Mouse (Mus musculus) left cerebral cortex, postnatal 4 days (tissue): ENCODE measurements around the gene Wdr83. TPM values are rescaled to one million over a fixed set of nuclear protein-coding genes. Genes with fewer than 3 reads are reported as not detected.

Experiments
- DNase-seq: peaks from one replicate; pipeline ENCODE4 v3.0.0-alpha.2; 2022
- intact Hi-C: fragments of 180-260 bp; cut with DNase I; formaldehyde crosslinking; loops from one replicate; pipeline ENCODE4 v1.15.1; 2025
- microRNA-seq: library from miRNA; unstranded; fragments of <30 nt; microRNA quantifications from one replicate; pipeline ENCODE4 v1.2.0, GENCODE M21; 2022
- total RNA-seq, 2 experiments: library from RNA; stranded (reverse); gene quantifications; 2 replicates each; pipeline ENCODE4 v1.2.3; 2021

Wdr83 gene
- total RNA-seq, 2 experiments from 2014 or later = 21.4 to 21.7 TPM

DNA sequence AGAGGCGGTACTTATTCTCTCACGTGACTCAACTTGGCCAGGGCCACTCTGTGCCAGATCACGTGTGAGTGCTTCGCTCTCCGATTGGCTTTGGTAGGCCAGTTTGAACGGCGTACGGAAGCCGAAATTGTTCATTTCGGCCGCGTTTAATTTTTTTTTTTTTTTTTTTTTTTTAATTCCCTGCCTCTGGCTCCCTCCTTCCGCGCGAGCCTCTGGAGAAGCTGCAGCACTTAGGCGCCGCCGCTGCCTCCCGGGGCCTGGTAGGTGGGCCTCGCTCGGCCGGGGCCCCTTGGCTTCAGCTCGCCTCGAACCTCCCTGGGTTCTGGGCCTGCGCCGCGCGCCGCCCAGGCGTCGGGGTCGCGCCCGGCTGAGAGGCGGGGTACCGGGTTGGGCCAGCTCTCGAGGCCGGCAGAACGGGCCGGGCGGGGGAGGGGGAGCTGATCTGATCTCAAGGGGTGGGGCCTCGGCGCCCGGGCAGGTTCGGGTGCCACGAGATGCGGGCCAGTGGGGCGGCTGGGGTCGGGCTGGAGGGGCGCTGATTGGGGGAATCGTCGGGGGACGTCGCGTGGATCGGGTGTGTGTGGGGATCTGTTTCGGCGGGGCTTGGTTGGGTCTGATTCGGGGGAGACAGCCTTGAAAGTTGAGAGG lies 44.3 kb downstream of the Wdr83 start, which contains the start of gene Tnpo2:
TSS of gene Tnpo2 (plus strand) at position 198 of the 648 bp plus-strand sequence.
- intact Hi-C loops = no loop called here

DNA sequence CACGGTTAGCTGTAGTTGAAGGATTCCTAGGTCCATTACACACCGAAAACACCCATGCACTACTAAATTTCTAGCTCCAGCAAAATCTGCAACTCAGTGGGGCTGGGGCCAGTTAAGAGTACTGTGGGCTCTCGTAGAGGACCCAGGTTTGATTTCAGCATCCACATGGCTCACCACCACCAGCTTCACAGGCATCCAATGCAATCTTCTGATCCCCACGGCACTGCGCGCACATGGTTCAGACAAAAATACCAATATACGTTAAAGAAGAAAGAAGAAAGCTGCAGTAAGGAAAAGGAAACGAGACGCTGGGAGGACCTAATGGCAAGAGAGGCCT lies 44.8 kb downstream of the Wdr83 start:
- intact Hi-C loops = no loop called here
- DNase-seq = no peak

More for the DNA sequence above, 44.3 kb downstream of the Wdr83 start, which contains the start of gene Tnpo2:
- DNase-seq = peak; percentile 92

DNA sequence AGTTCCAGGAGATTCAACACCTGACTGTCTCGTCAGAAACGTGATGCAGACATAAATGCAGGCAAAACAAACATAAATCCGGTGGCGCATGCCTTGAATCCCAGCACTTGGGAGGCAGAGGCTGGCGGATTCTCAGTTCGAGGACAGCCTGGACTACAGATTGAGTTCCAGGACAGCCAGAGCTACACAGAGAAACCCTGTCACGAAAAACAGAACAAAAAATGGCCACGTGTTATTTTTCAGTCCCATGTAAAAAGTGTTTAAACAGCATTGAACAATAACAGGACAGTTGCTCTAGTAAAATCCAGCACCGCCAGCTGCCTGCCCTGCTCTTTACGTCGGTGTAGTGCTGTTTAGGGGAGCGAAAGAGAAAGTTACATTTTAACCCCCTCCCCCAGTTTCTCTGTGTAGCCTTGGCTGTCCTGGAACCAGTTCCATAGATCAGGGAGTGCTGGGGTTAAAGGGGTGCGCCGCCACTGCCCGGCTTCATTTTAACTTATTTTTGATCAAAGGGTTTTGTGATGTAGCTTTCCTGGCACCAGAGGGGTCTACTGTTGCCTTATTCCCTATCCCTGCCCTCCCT lies 45.3 kb downstream of the Wdr83 start:
- no peak for DNase-seq
- intact Hi-C loops = no loop called here

DNA sequence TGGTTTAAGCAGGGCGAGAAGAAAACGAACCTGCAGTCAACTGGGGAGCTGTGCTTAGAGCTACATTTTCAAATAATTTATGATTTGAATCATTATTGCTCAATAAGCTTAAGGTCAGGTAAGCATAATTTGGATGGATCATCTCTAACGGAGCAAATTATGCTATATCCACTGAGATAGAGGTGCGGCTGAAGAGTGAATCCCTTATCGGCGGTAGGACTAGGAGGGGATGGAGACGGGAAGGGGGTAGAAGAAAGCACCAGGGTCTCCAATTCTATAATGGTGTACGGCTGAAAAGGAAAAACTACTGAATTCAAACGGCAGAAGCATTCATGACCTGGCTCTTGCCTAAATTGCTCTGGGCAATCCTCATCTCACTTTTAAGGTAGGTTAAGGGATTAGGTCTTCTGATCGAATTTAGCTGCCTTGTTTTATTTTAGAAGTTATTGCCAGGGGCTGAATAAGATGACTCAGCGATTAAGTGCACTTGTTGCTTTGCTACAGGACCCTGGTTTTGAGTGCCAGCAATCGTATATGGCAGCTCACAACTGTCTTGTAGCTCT lies 45.9 kb downstream of the Wdr83 start:
- no peak for DNase-seq
- intact Hi-C loops = no loop called here

GRCm38 (mm10) chr8:85034764-85035163 lies 46.3 kb downstream of the Wdr83 start:
- DNase-seq = peak; percentile 80
- intact Hi-C loops = no loop called here

DNA sequence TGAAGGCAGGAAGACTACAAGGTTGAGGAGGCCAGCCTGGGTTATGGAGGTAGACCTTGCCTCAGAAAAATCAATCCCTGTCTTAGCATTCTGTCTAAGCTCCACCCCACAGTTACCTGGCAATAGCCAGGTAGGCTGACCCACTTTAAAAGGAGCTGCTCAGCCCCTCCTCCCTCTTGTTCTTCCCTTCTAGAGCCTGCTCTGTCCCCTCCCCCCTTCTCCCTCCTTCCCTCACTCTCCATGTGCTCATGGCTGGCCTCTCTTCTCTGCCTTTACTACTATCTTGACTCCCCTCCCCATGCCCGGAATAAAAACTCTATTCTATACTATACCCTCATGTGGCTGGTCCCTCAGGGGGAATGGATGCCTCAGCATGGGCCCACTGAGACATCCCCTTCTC lies 47.2 kb downstream of the Wdr83 start:
- no peak for DNase-seq
- intact Hi-C loops = no loop called here

DNA sequence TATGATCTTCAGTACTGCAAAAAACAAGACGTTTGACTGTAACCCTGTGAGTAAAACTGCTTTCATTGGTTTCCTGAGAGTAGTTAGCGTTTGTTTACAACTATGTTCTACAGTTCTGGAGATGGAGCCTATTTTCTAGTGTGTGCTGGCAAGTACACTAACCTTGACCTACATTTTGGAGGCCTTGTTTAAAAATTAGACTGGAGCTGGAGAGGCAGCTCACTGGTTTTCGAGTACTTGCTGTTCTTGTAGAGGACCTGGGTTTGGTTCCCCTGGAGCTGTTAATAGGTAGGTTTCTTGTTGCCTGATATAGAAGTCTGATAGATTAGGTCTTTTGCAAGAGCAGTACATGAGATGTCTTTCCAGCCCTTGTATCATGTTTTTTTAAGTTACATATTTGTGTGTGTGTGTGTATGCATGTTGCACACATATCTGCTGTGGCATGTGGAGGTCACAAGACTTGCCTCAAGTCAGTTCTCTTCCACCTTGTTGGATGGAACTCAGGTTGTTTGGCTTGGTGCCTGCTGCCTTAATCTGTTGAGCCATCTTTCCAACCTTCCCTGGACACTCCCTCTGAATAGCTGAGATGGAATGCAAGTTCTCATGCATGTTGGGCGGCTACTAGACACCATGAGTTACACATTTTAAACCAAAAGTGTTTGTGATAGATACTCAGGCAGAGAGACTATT lies 48.3 kb downstream of the Wdr83 start:
- no peak for DNase-seq
- intact Hi-C loops = no loop called here

DNA sequence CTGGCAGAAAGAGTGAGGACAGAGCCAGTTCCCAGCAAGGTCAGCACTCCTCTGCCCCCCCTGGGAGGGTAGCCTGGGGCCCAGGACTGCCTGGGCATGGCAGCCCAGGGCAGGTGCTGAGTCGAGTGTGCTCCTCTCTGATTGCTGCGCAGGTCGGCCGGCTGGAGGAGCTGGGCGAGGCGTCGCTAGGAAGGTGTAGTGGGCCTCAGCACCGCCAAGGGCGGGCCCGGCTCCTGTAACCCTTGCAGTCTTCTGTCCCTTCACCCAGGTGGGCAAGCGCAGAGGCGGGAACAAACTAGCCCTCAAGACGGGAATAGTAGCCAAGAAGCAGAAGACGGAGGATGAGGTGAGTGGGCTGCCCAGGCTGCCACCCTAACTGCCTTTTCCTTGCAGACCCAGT lies 51.8 kb downstream of the Wdr83 start:
- no peak for DNase-seq
- intact Hi-C loops = no loop called here

DNA sequence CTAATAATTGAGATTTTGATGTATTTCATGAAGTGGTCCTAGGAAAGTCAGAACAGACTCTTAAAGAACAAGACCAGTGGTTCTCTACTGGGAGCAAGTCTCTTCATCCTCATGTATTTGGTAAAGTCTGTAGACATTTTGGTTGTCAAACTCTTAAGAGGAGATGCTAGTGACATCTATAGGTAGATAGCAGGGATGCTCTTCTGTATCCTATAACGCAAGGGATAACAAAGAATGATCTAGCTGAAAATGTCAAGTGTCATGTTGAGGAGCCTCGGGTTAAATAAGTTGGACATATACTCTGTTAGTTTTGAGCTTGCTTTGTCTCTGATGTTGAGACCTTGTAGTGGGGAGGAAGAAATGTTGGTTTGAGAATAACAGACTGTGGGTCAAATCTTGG lies 53.2 kb downstream of the Wdr83 start:
- intact Hi-C loops = no loop called here
- no peak for DNase-seq

DNA sequence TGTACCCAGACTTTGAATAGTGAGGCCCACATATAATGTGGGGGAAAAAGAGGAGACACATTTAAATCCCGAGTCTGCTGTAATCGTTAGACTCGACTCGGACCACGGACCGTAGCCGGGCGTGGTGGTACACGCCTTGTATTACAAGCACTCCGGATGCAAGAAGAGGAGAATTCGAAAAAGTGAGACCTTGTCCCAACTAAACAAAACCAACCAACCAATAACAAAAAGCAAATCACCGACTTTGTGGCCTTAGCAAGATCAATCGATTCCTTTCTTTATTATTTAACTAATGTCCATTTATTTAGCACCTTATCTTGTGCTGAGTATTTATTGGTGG lies 53.6 kb downstream of the Wdr83 start:
- intact Hi-C loops = no loop called here
- no peak for DNase-seq

- intact Hi-C loops = no loop called here
- DNase-seq = peak; percentile 97
Observed at GRCm38 (mm10) chr8:85026670-85027515, 54.2 kb downstream of the Wdr83 start, which contains the start of gene Trir. Gene Trir (plus strand): TSS chr8:85026823.

DNA sequence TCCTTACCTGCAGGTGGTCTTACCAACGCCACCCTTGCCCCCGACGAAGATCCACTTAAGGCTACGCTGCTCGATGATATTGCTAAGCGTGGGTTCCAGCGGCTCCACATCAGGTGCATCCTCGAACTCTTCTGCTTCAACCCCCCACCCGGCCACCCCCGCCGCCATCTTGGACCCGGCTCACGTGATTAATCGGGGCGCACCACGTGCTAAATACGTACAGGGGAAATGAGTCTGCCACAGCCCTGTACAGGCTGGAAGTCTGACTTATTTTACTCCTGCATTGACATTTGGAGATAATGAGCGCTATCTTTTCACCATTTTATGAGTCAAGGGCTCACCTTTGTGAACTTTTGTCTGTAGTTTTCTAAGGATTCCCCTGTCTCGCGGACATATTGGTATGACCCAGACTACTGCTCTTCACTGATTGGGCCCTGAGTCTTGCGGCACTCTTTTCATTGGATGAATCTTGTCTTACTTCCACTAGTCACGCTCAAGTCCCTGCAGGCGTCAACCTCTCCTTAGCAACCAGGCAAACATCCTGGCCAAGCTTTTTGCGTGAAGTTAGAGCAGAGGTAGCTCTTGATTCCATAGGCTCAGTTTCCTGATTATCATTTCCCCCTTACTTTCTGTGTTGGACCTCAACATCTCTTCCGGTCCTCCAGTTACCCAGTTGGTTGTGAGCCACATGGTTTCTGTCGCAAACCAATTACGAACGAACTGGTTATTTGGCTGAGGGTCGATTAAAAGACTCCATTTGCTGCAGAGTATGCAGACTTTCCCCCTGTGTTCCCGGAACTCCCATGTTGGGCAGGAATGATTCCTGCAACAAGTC lies 55.8 kb downstream of the Wdr83 start, which contains the start of gene Asna1:
TSS of gene Asna1 (minus strand) at position 184 of the 835 bp plus-strand sequence.
- intact Hi-C loops = no loop called here
- peak; percentile 84 for DNase-seq

Small RNAs within 50 kb of the gene (microRNA-seq; reads per million reads assigned to microRNA genes)
- not detected for gene Gm23388
- gene Mir7070 = 20.5 reads per million, percentile 36 among the genes with 10 or more reads in this experiment

Other genes with a start within 250 kb of the Wdr83 start
- gene Gadd45gip1, start 249.8 kb downstream of the Wdr83 start, total RNA-seq = 10 to 100 TPM; 18.4 to 18.9 TPM
- 10 to 100 TPM; 44.1 to 49.7 TPM for gene Rad23a, start 240.6 kb downstream of the Wdr83 start, total RNA-seq
- gene Calr, start 234.4 kb downstream of the Wdr83 start, total RNA-seq = 100 to 1,000 TPM; 528 to 548 TPM
- gene Farsa, start 224.3 kb downstream of the Wdr83 start, total RNA-seq = 10 to 100 TPM; 86.2 to 90.4 TPM
- 10 to 100 TPM; 42.0 to 42.4 TPM for gene Syce2, start 209.2 kb downstream of the Wdr83 start, total RNA-seq
- 10 to 100 TPM; 30.8 to 32.7 TPM for gene Gcdh, start 187.4 kb downstream of the Wdr83 start, total RNA-seq
- gene Klf1, start 179.4 kb downstream of the Wdr83 start, total RNA-seq = under 1 TPM in 1 of 2 experiments, not detected in 1; 0.24 TPM
- 1 to 10 TPM; 2.8 to 4.1 TPM for gene Dnase2a, start 172.7 kb downstream of the Wdr83 start, total RNA-seq
- 100 to 1,000 TPM; 195 to 210 TPM for gene Mast1, start 143.9 kb downstream of the Wdr83 start, total RNA-seq
- 1 to 10 TPM; 6.7 to 8.3 TPM for gene Rtbdn, start 134.3 kb downstream of the Wdr83 start, total RNA-seq
- not detected for gene Gm49661, start 111.9 kb downstream of the Wdr83 start, total RNA-seq
- gene Prdx2, start 111.7 kb downstream of the Wdr83 start, total RNA-seq = 100 to 1,000 TPM; 665 to 681 TPM
- 10 to 100 TPM; 41.1 to 42.1 TPM for gene Rnaseh2a, start 111.5 kb downstream of the Wdr83 start, total RNA-seq
- 10 to 100 TPM; 12.5 to 13.5 TPM for gene Junb, start 102.6 kb downstream of the Wdr83 start, total RNA-seq
- gene Hook2, start 90.7 kb downstream of the Wdr83 start, total RNA-seq = 10 to 100 TPM; 28.3 to 32.5 TPM
- not detected for gene Best2, start 66.8 kb downstream of the Wdr83 start, total RNA-seq
- 100 to 1,000 TPM; 106 to 107 TPM for gene Asna1, start 56.0 kb downstream of the Wdr83 start, total RNA-seq
- gene Trir, start 54.5 kb downstream of the Wdr83 start, total RNA-seq = 100 to 1,000 TPM; 158 to 163 TPM
- 100 to 1,000 TPM; 163 to 179 TPM for gene Tnpo2, start 44.4 kb downstream of the Wdr83 start, total RNA-seq
- 10 to 100 TPM; 79.0 to 80.0 TPM for gene Fbxw9, start 21.3 kb downstream of the Wdr83 start, total RNA-seq
- not detected for gene Gm5741, start 13.3 kb downstream of the Wdr83 start, total RNA-seq
- 10 to 100 TPM; 79.9 to 82.3 TPM for gene Dhps, start 9.5 kb downstream of the Wdr83 start, total RNA-seq
- gene Wdr83os, start 566 bp downstream of the Wdr83 start, total RNA-seq = 10 to 100 TPM; 60.9 to 61.2 TPM
- 10 to 100 TPM; 25.2 to 26.5 TPM for gene Man2b1, start 2.0 kb upstream of the Wdr83 start, total RNA-seq
- gene Zfp791, start 41.8 kb upstream of the Wdr83 start, total RNA-seq = 1 to 10 TPM; 6.5 to 6.8 TPM
- not detected for gene Cks1brt, start 70.6 kb upstream of the Wdr83 start, total RNA-seq
- not detected for gene Olfr371, start 144.7 kb upstream of the Wdr83 start, total RNA-seq
- gene Orc6, start 218.3 kb upstream of the Wdr83 start, total RNA-seq = 10 to 100 TPM; 45.3 to 45.9 TPM
- 100 to 1,000 TPM; 144 to 149 TPM for gene Vps35, start 218.5 kb upstream of the Wdr83 start, total RNA-seq